Comparison of ENCODE assay signal across 22 mouse cellular contexts in the genomic region with DNA sequence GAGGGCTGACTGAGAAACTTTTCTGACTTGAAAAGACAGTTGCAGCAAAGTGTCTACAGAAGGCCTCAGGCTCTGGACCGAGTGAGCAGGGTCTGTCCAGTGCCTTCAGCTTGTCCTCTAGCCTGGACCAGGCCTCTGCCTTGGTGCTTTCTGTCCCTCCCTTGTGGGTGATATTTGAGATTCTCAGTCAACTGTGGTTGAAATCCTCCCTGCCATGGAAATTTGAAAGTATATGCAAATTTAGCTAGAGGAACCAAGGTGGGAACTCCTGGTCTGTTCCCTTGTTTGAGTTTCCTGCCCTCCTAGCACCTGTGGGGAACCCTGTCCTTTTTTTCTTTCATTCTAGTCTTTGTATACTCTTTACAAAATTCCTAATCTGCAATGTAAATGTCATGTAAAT. TPM values are rescaled to one million over a fixed set of nuclear protein-coding genes. Genes with fewer than 3 reads are reported as not detected.
DNase-seq lines count a peak whose midpoint lies in the region; ATAC-seq lines count a peak whose summit lies in the region.
"Had no signal": no experiment of that assay in that cellular context is flagged by ENCODE, and none has a peak within 500 bp of the region (broad histone marks: within the 10 kb centered on the region; RNA-seq: fewer than 3 reads in every experiment).

No protein-coding gene starts in this region.

- no peak for DNase-seq in heart, postnatal 36 days
- DNase-seq in midbrain, embryonic 11.5 days (ENCODE audit: low spot score, missing footprints), result peak; percentile 57
- DNase-seq in frontal cortex, postnatal 25 days (ENCODE audit: low spot score in 2 of 2), result no peak
- DNase-seq: adrenal gland, adult 2 months; adrenal gland, postnatal 25 days; cerebellum, adult 11 months; cerebellum, adult 8-10 months; cerebellum, postnatal 14 days; embryo, embryonic 11 days; gastrocnemius, adult 2 months; gastrocnemius, postnatal 25 days; heart, postnatal 14 days had no signal

- H3K9ac ChIP-seq in heart, embryonic 16.5 days (ENCODE audit: low read length), result 0 out of 2 replicates have a peak overlapping the region, but pooled peaks have one; percentile 17
- no peak overlapping the region for H3K9ac ChIP-seq in midbrain, embryonic 11.5 days (ENCODE audit: low read length)
- H3K9ac ChIP-seq in midbrain, embryonic 15.5 days, result no peak overlapping the region
- H3K9ac ChIP-seq: embryonic facial prominence, embryonic 12.5 days; forebrain, embryonic 12.5 days; heart, embryonic 13.5 days had no signal

- H3K4me3 ChIP-seq in heart, embryonic 16.5 days (ENCODE audit: low read length), result no peak overlapping the region
- no peak overlapping the region for H3K4me3 ChIP-seq in midbrain, embryonic 11.5 days (ENCODE audit: low read depth, low read length)
- no peak overlapping the region for H3K4me3 ChIP-seq in midbrain, embryonic 15.5 days
- no peak overlapping the region for H3K4me3 ChIP-seq in brown adipose tissue, adult 24 weeks (ENCODE audit: insufficient read depth, low read depth, low read length)
- H3K4me3 ChIP-seq: embryonic facial prominence, embryonic 12.5 days; forebrain, embryonic 12.5 days; gastrocnemius, adult 2 months; heart, embryonic 13.5 days had no signal

- H3K4me2 ChIP-seq in heart, embryonic 16.5 days (ENCODE audit: low read depth, low read length), result peak overlapping the region; percentile 7; the same call in 1 of the 2 replicates
- no peak overlapping the region for H3K4me2 ChIP-seq in midbrain, embryonic 11.5 days
- H3K4me2 ChIP-seq in midbrain, embryonic 15.5 days, result no peak overlapping the region
- H3K4me2 ChIP-seq: embryonic facial prominence, embryonic 12.5 days; forebrain, embryonic 12.5 days; heart, embryonic 13.5 days had no signal

- WGBS in heart, embryonic 16.5 days, result 58% methylated on average over 1 of the region's 1 CpGs
- WGBS in midbrain, embryonic 11.5 days, result 60% methylated on average over 1 of the region's 1 CpGs
- 57% methylated on average over 1 of the region's 1 CpGs for WGBS in midbrain, embryonic 15.5 days

- H3K4me1 ChIP-seq in heart, embryonic 16.5 days (ENCODE audit: control insufficient read depth, insufficient read depth, low read length), result 0 out of 2 replicates have a peak, but pooled peaks cover 3% of the 10 kb centered on the region
- H3K4me1 ChIP-seq in midbrain, embryonic 11.5 days (ENCODE audit: control insufficient read depth, insufficient read depth, low read length), result no peaks in the 10 kb centered on the region
- no peaks in the 10 kb centered on the region for H3K4me1 ChIP-seq in midbrain, embryonic 15.5 days
- peaks cover 38% of the 10 kb centered on the region for H3K4me1 ChIP-seq in brown adipose tissue, adult 24 weeks (ENCODE audit: control insufficient read depth, insufficient read depth, insufficient read length, low read length)
- H3K4me1 ChIP-seq: embryonic facial prominence, embryonic 12.5 days; forebrain, embryonic 12.5 days; heart, embryonic 13.5 days had no signal

- no peaks in the 10 kb centered on the region for H3K36me3 ChIP-seq in heart, embryonic 16.5 days (ENCODE audit: control insufficient read depth, insufficient read depth)
- no peaks in the 10 kb centered on the region for H3K36me3 ChIP-seq in midbrain, embryonic 11.5 days (ENCODE audit: control insufficient read depth, insufficient read depth, low read length)
- H3K36me3 ChIP-seq in midbrain, embryonic 15.5 days (replicated peaks), result no peaks in the 10 kb centered on the region
- H3K36me3 ChIP-seq: embryonic facial prominence, embryonic 12.5 days; forebrain, embryonic 12.5 days; heart, embryonic 13.5 days had no signal

- no peak for ATAC-seq in heart, embryonic 16.5 days (replicated peaks; ENCODE audit: extremely low read depth, insufficient read depth, low FRiP score)
- no peak for ATAC-seq in midbrain, embryonic 11.5 days (ENCODE audit: low FRiP score)
- ATAC-seq in midbrain, embryonic 15.5 days (replicated peaks), result no peak
- no peak for ATAC-seq in frontal cortex, adult (ENCODE audit: low TSS enrichment)
- ATAC-seq: forebrain, embryonic 16.5 days; hindbrain, embryonic 16.5 days had no signal

- no peaks in the 10 kb centered on the region for H3K9me3 ChIP-seq in heart, embryonic 16.5 days (replicated peaks; ENCODE audit: control insufficient read depth, low read length)
- H3K9me3 ChIP-seq in midbrain, embryonic 11.5 days (ENCODE audit: control insufficient read depth, low read length), result no peaks in the 10 kb centered on the region
- H3K9me3 ChIP-seq in midbrain, embryonic 15.5 days, result no peaks in the 10 kb centered on the region
- H3K9me3 ChIP-seq: embryonic facial prominence, embryonic 12.5 days; forebrain, embryonic 12.5 days; heart, embryonic 13.5 days had no signal

- H3K27me3 ChIP-seq in heart, embryonic 16.5 days (ENCODE audit: control insufficient read depth, insufficient read depth, low read length), result peaks cover 3% of the 10 kb centered on the region; the same call in 1 of the 2 replicates
- no peaks in the 10 kb centered on the region for H3K27me3 ChIP-seq in midbrain, embryonic 11.5 days (ENCODE audit: control insufficient read depth, insufficient read depth, low read length)
- peaks cover 4% of the 10 kb centered on the region; the same call in 1 of the 2 replicates for H3K27me3 ChIP-seq in midbrain, embryonic 15.5 days (replicated peaks)

- intact Hi-C loops in heart, postnatal 36 days (cut with DNase I), result no loop called here

- peak overlapping the region; percentile 43; the same call in 1 of the 2 replicates for H3K27ac ChIP-seq in heart, embryonic 16.5 days (ENCODE audit: low read length)
- H3K27ac ChIP-seq in midbrain, embryonic 11.5 days (ENCODE audit: low read depth, low read length), result no peak overlapping the region
- H3K27ac ChIP-seq in midbrain, embryonic 15.5 days, result no peak overlapping the region
- peak overlapping the region; percentile 65 for H3K27ac ChIP-seq in brown adipose tissue, adult 24 weeks (replicated peaks; ENCODE audit: low read depth, low read length)
- H3K27ac ChIP-seq: embryonic facial prominence, embryonic 12.5 days; forebrain, embryonic 12.5 days; gastrocnemius, adult 2 months; heart, embryonic 13.5 days had no signal

RNA-seq across cellular contexts. Expression of gene Chdh, which starts 6.2 kb away (rescaled TPM):
- polyA plus RNA-seq in heart, embryonic 16.5 days (2015; fragmentation: Nextera tagmentation; extraction: Ambion mirVana), result 0.75 and 1.5 TPM in 2 replicates
- under 1 TPM; 0.35 to 0.56 TPM for total RNA-seq in heart, postnatal 36 days (2021)
- polyA plus RNA-seq in midbrain, embryonic 11.5 days (2014; fragmentation: Nextera tagmentation; extraction: Ambion mirVana), result 0.04 TPM in 2 replicates
- polyA plus RNA-seq in midbrain, embryonic 15.5 days (2015; fragmentation: Nextera tagmentation; extraction: Ambion mirVana), result 0.40 and 0.48 TPM in 2 replicates
- polyA plus RNA-seq in brown adipose tissue, adult 24 weeks (2012; ENCODE audit: insufficient read depth, insufficient read length, missing spikeins), result 26.0 and 28.5 TPM in 2 replicates
- polyA plus RNA-seq: hindbrain, embryonic 11.5 days had no signal

RNA-seq across cellular contexts. Expression of gene Il17rb, which starts 6.3 kb away (rescaled TPM):
- 2.2 and 4.5 TPM in 2 replicates for polyA plus RNA-seq in heart, embryonic 16.5 days (2015; fragmentation: Nextera tagmentation; extraction: Ambion mirVana)
- not detected for total RNA-seq in heart, postnatal 36 days (2021)
- polyA plus RNA-seq in midbrain, embryonic 11.5 days (2014; fragmentation: Nextera tagmentation; extraction: Ambion mirVana), result 0.93 and 1.0 TPM in 2 replicates
- polyA plus RNA-seq in midbrain, embryonic 15.5 days (2015; fragmentation: Nextera tagmentation; extraction: Ambion mirVana), result 2.1 TPM in 2 replicates
- 1.1 and 1.8 TPM in 2 replicates for polyA plus RNA-seq in brown adipose tissue, adult 24 weeks (2012; ENCODE audit: insufficient read depth, insufficient read length, missing spikeins)
- total RNA-seq: gastrocnemius, adult 2 months had no signal

RNA-seq across cellular contexts. Expression of gene Actr8, which starts 36.9 kb away (rescaled TPM):
- polyA plus RNA-seq in heart, embryonic 16.5 days (2015; fragmentation: Nextera tagmentation; extraction: Ambion mirVana), result 54.2 and 57.3 TPM in 2 replicates
- total RNA-seq in heart, postnatal 36 days (2021), result 10 to 100 TPM; 39.9 to 42.2 TPM
- 74.5 and 77.6 TPM in 2 replicates for polyA plus RNA-seq in midbrain, embryonic 11.5 days (2014; fragmentation: Nextera tagmentation; extraction: Ambion mirVana)
- polyA plus RNA-seq in midbrain, embryonic 15.5 days (2015; fragmentation: Nextera tagmentation; extraction: Ambion mirVana), result 84.8 and 86.1 TPM in 2 replicates
- 22.8 and 29.2 TPM in 2 replicates for polyA plus RNA-seq in brown adipose tissue, adult 24 weeks (2012; ENCODE audit: insufficient read depth, insufficient read length, missing spikeins)

RNA-seq across cellular contexts. Expression of gene Selenok, which starts 46.9 kb away (rescaled TPM):
- 204 and 234 TPM in 2 replicates for polyA plus RNA-seq in heart, embryonic 16.5 days (2015; fragmentation: Nextera tagmentation; extraction: Ambion mirVana)
- total RNA-seq in heart, postnatal 36 days (2021), result 10 to 100 TPM; 81.1 to 91.9 TPM
- 301 and 306 TPM in 2 replicates for polyA plus RNA-seq in midbrain, embryonic 11.5 days (2014; fragmentation: Nextera tagmentation; extraction: Ambion mirVana)
- 360 and 386 TPM in 2 replicates for polyA plus RNA-seq in midbrain, embryonic 15.5 days (2015; fragmentation: Nextera tagmentation; extraction: Ambion mirVana)
- polyA plus RNA-seq in brown adipose tissue, adult 24 weeks (2012; ENCODE audit: insufficient read depth, insufficient read length, missing spikeins), result 242 and 250 TPM in 2 replicates

Comparison
In these comparisons a context has a peak if more than half of its experiments do, and no peak if none do; other contexts are left out.
1. H3K27ac ChIP-seq: peak in heart, embryonic 16.5 days (single experiment) and brown adipose tissue, adult 24 weeks (single experiment); none in midbrain, embryonic 11.5 days (single experiment) and midbrain, embryonic 15.5 days (single experiment).
2. RNA of gene Chdh, which starts 6.2 kb away (polyA plus RNA-seq): 26.0 to 28.5 TPM in brown adipose tissue, adult 24 weeks; 0.75 to 1.5 TPM in heart, embryonic 16.5 days, 0.40 to 0.48 TPM in midbrain, embryonic 15.5 days and 0.04 TPM in midbrain, embryonic 11.5 days; every median in the first group is over 10 times any median in the second.